Mouse (Mus musculus) T-cell, adult 2 months (primary cell): ENCODE measurements around the gene Tmem222.

Experiments used
- DNase-seq: peaks from one replicate; pipeline ENCODE4 v3.0.0; 2022; ENCODE audit warnings: low spot score

The Tmem222 gene

DNA sequence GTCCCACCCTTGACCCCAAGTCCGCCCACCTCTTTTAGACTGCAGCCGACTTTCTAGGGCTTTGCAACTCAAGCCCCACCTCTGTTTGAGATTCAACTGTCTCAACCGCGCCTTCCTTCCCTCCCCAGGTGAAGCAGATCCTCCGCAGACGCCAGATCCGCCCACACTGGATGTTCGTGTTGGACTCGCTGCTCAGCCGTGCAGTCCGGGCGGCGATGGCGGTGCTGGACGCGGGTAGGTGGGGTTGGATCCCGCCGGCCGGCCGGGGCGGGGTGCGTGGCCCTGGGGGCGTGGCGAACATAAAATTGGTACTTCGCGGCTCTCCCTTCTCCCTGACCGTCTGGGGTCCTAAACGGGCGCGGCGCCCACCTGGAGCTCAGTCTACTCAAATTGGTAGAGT is 26.4 kb downstream of the Tmem222 start:
- DNase-seq, result no peak

DNA sequence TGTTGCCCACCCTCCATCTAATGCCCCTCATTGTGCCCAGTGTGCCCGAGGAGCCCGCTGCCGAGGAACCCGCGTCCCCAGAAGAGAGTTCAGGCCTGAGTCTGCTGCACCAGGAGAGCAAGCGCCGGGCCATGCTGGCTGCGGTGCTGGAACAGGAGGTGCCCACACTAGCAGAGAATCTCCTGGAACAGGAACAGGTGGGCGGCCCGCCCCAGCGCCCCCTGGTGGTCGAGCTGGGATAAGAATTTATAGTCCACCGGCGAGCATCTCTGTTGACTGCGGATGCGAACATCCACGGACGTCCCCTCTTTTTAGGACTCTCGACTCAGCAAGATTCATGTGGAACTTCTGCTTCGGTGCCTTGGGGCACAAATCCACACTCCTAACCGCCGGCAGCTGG is 27.0 kb downstream of the Tmem222 start:
- peak; percentile 83 for DNase-seq

DNA sequence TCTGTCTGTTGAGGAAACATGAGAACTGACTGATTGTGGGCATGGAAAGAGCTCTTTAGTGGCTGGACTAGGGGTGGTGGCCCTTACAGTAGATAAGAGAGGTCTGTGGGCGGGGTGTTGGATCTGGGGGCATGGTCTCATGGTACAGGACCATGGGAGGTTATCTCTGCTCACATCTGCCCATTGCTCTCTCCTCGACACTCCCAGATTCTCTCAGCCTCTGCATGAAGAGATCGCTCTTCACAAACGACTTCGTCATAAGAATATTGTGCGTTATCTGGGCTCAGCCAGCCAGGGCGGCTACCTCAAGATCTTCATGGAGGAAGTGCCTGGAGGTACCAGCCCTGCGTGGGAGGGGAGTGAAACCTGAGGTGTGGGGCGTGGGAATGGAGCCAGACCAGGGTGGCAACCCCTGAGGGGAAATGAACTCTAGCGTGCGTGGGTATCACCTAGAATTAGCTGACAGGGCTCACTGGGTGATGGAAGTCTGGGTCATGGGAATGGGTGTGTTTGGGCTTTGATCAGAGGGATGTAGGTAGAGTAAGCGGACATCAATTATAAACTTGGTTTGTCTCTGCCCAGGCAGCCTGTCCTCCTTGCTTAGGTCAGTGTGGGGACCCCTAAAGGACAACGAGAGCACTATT is 29.7 kb downstream of the Tmem222 start:
- no peak for DNase-seq

DNA sequence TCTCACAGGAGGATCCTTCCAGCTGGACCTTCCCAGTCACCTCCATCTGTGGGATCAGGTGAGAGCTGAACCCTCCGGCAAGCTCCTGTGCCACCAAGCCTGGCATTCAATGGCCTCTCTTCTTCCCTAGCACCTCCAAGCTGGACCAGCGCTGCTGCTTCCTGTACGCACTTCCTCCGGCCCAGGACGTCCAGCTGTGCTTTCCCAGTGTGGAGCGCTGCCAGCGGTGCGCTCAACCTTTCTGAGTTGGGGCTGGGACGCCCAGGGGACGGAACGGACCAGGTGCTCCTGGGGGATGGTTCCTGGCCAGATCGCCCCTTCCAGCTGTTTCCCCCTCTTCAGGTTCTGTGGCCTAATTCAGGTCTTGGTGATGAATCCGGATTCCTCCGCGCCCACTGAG is 30.5 kb downstream of the Tmem222 start:
- DNase-seq, result no peak

GRCm38 (mm10) chr4:133244289-133244688 is 33.3 kb downstream of the Tmem222 start:
- no peak for DNase-seq

- no peak for DNase-seq
These were observed 34.1 kb downstream of the Tmem222 start for GRCm38 (mm10) chr4:133243538-133243937.

DNA sequence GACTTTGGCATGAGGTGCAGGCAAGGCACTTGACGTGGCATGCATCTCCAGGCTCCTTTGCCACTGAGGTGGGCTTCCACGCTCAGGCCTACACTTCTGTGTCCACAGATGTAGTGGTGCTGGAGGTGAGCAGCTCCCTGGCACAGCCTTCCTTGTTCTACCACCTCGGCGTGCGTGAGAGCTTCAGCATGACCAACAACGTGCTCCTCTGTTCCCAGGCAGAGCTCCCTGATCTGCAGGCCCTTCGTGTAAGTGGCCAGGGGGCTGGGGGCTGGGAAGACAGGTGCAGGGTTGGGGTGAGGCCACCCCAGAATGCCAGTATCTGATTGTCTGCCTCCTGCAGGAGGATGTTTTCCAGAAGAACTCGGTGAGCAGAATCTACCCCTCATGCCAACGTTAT is 34.9 kb downstream of the Tmem222 start:
- DNase-seq, result no peak

GRCm38 (mm10) chr4:133241910-133242309 is 35.7 kb downstream of the Tmem222 start:
- DNase-seq, result no peak

DNA sequence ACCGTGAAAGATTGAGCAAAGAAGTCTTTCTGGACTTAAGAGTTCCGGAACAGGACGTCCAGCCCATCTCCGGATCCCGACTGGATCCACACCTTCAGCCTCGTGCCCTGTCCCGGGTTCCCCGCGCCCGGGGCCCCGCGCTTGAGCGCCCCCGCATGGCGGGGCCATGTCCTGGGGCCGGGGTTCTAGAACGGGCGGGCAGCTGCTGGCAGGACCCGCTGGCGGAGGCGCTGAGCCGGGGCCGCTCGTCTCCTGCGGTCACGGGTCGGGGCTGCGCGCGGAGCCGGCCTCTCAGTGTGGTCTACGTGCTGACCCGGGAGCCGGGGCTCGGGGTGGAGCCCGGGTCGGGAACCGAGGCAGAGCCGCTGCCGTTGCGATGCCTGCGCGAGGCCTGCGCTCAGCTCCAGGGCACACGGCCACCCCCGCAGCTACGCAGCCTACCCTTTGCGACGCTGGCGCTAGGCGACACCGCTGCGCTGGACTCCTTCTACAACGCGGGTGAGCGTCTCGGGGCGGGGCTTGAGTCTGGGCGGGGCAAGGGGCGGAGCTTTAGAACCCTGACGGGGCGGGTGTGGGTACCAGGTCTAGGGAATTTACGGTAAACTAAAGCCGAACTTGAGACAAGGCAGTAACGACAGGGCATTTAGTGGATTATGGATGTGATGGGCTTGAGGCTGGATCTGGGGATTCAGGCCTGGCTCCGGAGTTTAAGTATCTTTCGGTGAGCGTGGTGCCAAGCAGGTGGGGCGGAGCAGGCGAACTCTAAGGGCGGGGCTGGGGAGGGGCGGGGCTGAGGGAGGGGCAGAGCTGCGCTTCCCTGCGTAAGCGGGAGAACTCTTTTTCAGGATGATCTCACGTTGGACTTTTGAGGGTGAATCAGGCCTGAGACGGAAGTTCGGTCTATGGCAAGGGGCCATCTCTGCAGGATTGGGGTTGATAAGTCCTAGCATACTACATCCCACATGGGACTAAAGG is 36.4 kb downstream of the Tmem222 start:
- DNase-seq, result peak; percentile 73

GRCm38 (mm10) chr4:133240490-133240921 is 37.1 kb downstream of the Tmem222 start, which contains the start of gene Map3k6:
Gene Map3k6 (plus strand): TSS chr4:133240818.
- no peak for DNase-seq

- peak; percentile 29 for DNase-seq
These were observed 39.7 kb downstream of the Tmem222 start for GRCm38 (mm10) chr4:133237911-133238310.

GRCm38 (mm10) chr4:133235415-133235814 is 42.2 kb downstream of the Tmem222 start:
- DNase-seq, result no peak

DNA sequence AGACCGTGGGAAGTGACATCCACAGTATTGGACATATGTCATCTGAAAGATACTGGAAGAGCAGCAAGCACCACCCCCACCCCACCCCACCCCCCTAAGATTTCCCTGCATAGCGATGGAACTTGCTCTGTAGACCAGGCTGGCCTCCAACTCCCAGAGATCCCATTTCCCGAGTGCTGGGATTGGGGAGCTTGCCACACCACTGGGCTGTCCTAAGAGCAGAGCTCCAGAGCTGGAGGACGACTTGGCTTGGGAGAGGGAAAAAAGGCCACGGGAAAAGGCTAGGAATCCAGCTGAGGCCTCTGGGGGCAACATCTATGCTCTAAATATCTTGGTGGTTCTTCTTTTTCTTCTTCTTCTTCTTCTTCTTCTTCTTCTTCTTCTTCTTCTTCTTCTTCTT is 42.8 kb downstream of the Tmem222 start:
- DNase-seq, result no peak

DNA sequence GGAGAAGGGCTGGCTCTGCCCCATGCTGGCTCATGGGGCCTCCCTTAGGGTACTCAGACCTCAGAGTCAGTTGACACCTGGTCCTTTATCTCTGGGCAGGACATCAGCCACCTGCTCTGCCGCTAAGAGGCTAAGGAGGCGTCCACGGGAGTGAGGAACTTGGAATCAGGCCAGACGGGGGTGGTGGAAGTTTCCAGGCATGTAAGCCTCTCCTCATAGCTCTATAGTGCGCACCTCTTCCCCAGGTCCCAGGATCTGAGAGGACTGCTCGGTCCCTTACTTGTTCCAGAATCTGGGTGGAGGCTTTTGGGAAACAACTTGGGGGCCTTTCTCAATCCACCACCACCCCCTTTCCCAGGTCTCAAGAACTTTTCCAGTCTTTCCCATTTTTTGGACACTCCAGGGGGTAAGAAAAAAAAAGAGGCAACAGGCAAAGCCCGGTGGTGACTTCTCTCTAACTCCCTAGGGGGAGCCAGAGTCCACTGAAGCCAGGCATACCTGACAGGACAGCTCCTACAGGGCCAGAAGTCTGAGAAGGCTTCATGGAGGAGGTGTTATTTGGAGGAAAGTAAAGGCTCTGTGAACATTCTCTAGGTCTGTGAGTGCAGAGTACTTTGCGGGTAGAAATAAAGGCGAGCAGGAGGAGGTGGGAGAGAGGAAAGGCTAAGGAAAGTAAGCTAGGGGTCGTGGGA is 44.2 kb downstream of the Tmem222 start:
- no peak for DNase-seq

DNA sequence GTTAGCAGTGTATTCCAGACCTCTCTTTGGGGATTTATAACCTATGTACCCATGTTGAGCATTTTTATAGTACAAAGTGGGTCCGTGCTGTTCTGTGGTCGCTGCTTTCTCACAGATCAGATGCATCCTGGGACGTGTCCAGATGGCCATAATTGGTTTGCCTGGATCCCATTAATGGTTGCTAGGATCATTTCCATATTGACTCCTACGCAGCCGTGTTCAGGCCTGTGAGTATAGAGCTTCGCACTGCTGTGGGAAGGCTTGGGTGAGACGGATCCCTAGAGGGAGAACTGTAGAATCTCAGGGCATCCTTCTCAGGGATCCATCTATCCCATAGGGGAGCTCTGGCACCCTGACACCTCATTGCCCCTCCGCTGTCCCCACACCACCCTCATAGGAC is 48.0 kb downstream of the Tmem222 start:
- no peak for DNase-seq

DNA sequence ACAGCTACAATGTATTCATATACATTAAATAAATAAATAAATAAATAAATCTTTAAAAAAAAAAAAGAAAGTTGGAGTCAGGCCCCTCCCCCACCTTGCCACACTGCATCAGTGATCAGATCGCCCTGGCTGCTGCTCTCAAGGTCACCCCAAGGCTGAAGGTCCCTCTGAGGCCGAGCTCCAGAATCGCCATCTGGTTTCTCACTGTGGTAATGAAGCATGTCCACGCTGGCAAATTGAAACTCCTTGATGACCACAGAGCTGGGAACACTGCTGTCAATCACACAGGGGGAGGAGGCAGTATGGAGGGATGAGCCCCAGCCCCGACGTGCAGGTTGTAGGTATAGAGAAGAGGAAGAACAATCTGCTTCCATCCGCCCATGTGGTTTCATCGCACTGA is 50.0 kb downstream of the Tmem222 start:
- DNase-seq, result no peak

DNA sequence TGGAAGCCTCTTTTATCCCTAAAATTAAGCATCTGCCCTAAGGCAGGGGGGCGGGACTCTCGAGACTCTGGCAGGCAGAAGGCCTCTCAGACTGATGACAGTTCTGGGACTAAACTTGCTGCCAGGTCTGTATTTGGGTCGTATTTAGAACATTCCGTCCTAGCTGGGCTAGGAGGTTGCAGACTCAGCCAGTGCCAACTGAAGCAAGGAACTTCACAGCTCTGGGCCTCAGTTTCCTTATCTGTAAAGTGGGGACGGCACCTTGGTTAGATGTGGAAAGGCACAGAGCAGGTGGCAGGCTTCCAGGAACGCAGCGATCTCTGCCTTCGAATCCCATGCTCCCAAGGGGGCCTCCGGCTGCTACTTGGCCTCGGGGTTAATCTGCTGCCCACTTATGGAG is 51.5 kb downstream of the Tmem222 start:
- no peak for DNase-seq

DNA sequence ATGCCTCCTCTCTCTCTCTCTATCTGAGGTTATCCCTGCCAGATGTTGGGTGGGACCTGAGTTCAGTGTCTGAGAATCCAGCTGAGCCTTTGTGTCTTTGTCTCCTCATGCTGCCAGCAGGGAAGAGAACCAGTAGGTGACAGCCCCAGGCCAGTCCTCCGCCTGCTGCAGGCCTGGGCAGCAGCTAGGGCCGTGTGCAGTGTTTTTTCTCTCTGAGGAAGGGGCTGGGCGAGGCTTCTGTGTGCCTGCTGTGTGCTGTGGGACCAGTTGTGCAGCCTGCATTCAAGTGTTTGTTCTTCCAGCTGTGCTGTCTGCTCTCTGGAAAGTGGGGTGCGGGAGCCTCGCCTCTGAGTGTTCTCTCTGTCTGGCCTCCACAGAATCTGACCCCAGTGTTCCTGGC is 53.7 kb downstream of the Tmem222 start:
- DNase-seq, result no peak

- no peak for DNase-seq
These were observed 55.9 kb downstream of the Tmem222 start for GRCm38 (mm10) chr4:133221701-133222100.

DNA sequence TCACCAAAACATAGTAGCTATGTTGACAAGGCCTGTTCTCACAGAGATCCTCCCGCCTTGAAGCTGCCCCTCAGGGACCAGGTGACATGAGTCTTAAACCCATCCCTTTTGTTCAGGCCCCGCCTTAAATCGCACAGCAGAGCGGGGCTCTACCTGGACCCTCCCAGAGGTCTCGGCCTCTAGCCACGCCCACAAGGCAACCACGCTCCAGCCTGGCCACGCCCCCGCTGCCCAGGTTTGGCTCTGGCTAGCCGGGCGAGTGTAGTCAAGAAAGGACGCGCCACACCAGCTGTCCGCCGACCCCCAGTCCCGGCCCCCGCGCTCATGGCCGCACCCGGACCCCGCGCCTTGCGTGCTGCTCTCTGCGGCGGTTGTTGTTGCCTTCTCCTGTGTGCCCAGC is 56.9 kb downstream of the Tmem222 start:
- no peak for DNase-seq

DNA sequence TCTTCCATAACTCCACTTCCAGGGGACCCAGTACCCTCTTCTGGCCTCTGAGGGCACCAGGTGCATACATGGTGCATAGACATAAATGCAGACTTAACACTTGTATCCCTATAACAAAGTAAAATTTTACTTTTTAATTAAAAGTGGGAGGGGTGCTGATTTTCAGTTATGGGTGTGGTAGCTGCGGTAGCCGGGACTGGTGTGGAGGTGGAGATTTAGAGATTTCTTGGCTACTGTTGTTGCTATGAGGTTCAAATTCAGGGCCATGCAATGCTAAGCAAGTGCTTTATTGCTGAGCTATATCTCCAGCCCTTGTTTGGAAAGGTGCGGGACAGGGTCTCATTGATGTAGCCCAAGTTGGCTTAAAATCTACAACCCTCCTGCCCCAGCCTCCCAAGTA is 58.8 kb downstream of the Tmem222 start:
- DNase-seq, result no peak

GRCm38 (mm10) chr4:133217641-133218040 is 60.0 kb downstream of the Tmem222 start:
- peak; percentile 65 for DNase-seq
